Mouse (Mus musculus) naive thymus-derived CD4-positive, alpha-beta T cell, adult 5 months (primary cell): ENCODE data around the gene Ubac2. TPM values are rescaled to one million over a fixed set of nuclear protein-coding genes. Genes with fewer than 3 reads are reported as not detected.

Source experiments
- polyA plus RNA-seq: library from polyadenylated mRNA; unstranded; fragments of 100-300 nt; shearing (Covaris generic); gene quantifications from one replicate; pipeline ENCODE4 v1.2.1, GENCODE M21; 2017

Ubac2 gene
- 198 TPM for polyA plus RNA-seq

GRCm38 (mm10) chr14:121878176-121878858 is at the start of gene Ubac2:
Gene Ubac2, plus strand, starts transcription at chr14:121878620.

GRCm38 (mm10) chr14:121915621-121916020 is 37.2 kb downstream of the Ubac2 start, which contains the start of gene Gpr18:
Gene Gpr18, minus strand, starts transcription at chr14:121915781.

DNA sequence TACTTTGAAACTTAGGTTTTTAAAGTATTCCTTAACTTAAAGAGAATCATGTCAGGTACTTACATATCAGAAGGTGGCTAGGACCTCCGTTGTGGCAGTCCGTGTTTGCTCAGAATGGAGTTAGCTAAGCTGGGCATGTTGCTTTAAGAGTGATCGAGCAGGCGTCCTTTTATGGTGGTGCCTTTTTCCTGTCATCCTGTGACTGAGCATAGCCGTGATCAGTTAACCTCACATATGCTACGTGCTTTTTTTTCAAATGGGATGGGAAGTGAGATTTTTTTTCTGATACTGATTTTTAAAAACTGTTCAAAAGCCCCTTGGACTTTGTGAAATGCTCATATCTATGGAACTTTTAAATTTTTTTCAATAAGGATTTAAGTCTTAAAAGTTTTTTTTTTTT is 86.6 kb downstream of the Ubac2 start, which contains the start of gene Gpr183:
Gene Gpr183, minus strand, starts transcription at position 206 of the 400 bp plus-strand sequence.

GRCm38 (mm10) chr14:122034451-122034850 is 156.0 kb downstream of the Ubac2 start, which contains the start of gene Timm8a2:
Gene Timm8a2, plus strand, starts transcription at chr14:122034674.

Other genes starting within 250 kb of the Ubac2 start
- gene Dock9, start 80.8 kb upstream of the Ubac2 start, polyA plus RNA-seq, result 9.7 TPM
- gene Gpr18, start 37.2 kb downstream of the Ubac2 start, polyA plus RNA-seq, result 268 TPM
- 252 TPM for gene Gpr183, start 86.6 kb downstream of the Ubac2 start, polyA plus RNA-seq
- 0.39 TPM for gene Timm8a2, start 156.1 kb downstream of the Ubac2 start, polyA plus RNA-seq
- 143 TPM for gene Tm9sf2, start 228.4 kb downstream of the Ubac2 start, polyA plus RNA-seq